Mouse (Mus musculus) heart, embryonic 12.5 days (tissue): ENCODE results near the gene Klhdc8a. TPM values are rescaled to one million over a fixed set of nuclear protein-coding genes. Genes with fewer than 3 reads are reported as not detected.
A peak's percentile ranks its signal among the peaks of the same experiment; 100 is the strongest.

Experiments
- ATAC-seq: fragments of 200-750 bp; cut with Nextera tagmentation; 2 replicates; pipeline ENCODE4 v1.8.0; 2017; ENCODE audit warnings: moderate TSS enrichment, moderate library complexity; ENCODE audit not compliant: insufficient number of reproducible peaks, low FRiP score
- H3K27ac ChIP-seq: fragments of 300-500 bp; sonication (generic); 2 replicates; pipeline ENCODE4 v1.5.1; 2016; ENCODE audit warnings: mild to moderate bottlenecking, moderate library complexity; ENCODE audit not compliant: poor library complexity, severe bottlenecking
- H3K27me3 ChIP-seq: fragments of 300-500 bp; sonication (generic); replicated peaks from 2 replicates; pipeline ENCODE4 v1.6.1; 2016; ENCODE audit warnings: mild to moderate bottlenecking, moderate library complexity
- H3K36me3 ChIP-seq: fragments of 300-500 bp; sonication (generic); 2 replicates; pipeline ENCODE4 v1.6.1; 2016; ENCODE audit warnings: mild to moderate bottlenecking, moderate library complexity
- H3K4me1 ChIP-seq: fragments of 300-500 bp; sonication (generic); replicated peaks from 2 replicates; pipeline ENCODE4 v1.6.1; 2016; ENCODE audit warnings: mild to moderate bottlenecking
- H3K4me2 ChIP-seq: fragments of 300-500 bp; sonication (generic); 2 replicates; pipeline ENCODE4 v1.6.1; 2016; ENCODE audit warnings: mild to moderate bottlenecking, moderate library complexity
- H3K4me3 ChIP-seq: fragments of 300-500 bp; sonication (generic); 2 replicates; pipeline ENCODE4 v1.5.1; 2016; ENCODE audit warnings: mild to moderate bottlenecking
- H3K9ac ChIP-seq: fragments of 300-500 bp; sonication (generic); 2 replicates; pipeline ENCODE4 v1.6.1; 2016; ENCODE audit warnings: mild to moderate bottlenecking, moderate library complexity
- H3K9me3 ChIP-seq: fragments of 300-500 bp; sonication (generic); replicated peaks from 2 replicates; pipeline ENCODE4 v1.6.1; 2016; ENCODE audit warnings: mild to moderate bottlenecking, moderate library complexity
- WGBS: fragments of 180-500 bp; shearing (Covaris S2); methylation state at CpG from one replicate; pipeline ENCODE4 v1.1.7; 2016; 5-methylcytosine and 5-hydroxymethylcytosine counted together
- polyA plus RNA-seq: library from polyadenylated mRNA; unstranded; fragments of >200 nt; fragmentation: Nextera tagmentation; extraction: Ambion mirVana; gene quantifications from 2 replicates; pipeline ENCODE4 v1.2.1, GENCODE M21; 2016

Klhdc8a gene
- polyA plus RNA-seq, 1 experiment from 2014 or later, result 0.55 TPM

- no peak overlapping the region for H3K4me3 ChIP-seq
- no peak overlapping the region for H3K4me2 ChIP-seq
- no peak overlapping the region for H3K9ac ChIP-seq
- H3K9me3 ChIP-seq, result no peaks in the 10 kb centered on the region
- 46% methylated on average over 4 of the region's 4 CpGs for WGBS
- no peaks in the 10 kb centered on the region for H3K36me3 ChIP-seq
- H3K4me1 ChIP-seq, result peaks cover 18% of the 10 kb centered on the region
- peaks cover 34% of the 10 kb centered on the region; the same call in 1 of the 2 replicates for H3K27me3 ChIP-seq
- H3K27ac ChIP-seq, result no peak overlapping the region
- no peak for ATAC-seq
These were observed 7.7 kb downstream of the Klhdc8a start for GRCm38 (mm10) chr1:132306160-132306559.

GRCm38 (mm10) chr1:132306808-132307207, 8.4 kb downstream of the Klhdc8a start:
- Histone ChIP-seq H3K4me3 (no peak overlapping the region), H3K27ac (no peak overlapping the region), H3K4me1 (peaks cover 23% of the 10 kb centered on the region), H3K27me3 (peaks cover 28% of the 10 kb centered on the region; the same call in 1 of the 2 replicates), H3K9me3 (no peaks in the 10 kb centered on the region), H3K4me2 (no peak overlapping the region), H3K36me3 (no peaks in the 10 kb centered on the region), H3K9ac (no peak overlapping the region)
- WGBS, result 29% methylated on average over 4 of the region's 4 CpGs
- no peak for ATAC-seq

GRCm38 (mm10) chr1:132307962-132308361, 9.5 kb downstream of the Klhdc8a start:
- Histone ChIP-seq H3K36me3 (no peaks in the 10 kb centered on the region), H3K4me2 (no peak overlapping the region), H3K27me3 (0 out of 2 replicates have a peak, but pooled peaks cover 21% of the 10 kb centered on the region), H3K9me3 (no peaks in the 10 kb centered on the region), H3K4me1 (peaks cover 31% of the 10 kb centered on the region), H3K4me3 (no peak overlapping the region), H3K27ac (no peak overlapping the region), H3K9ac (no peak overlapping the region)
- no peak for ATAC-seq
- 83% methylated on average over 6 of the region's 6 CpGs for WGBS

GRCm38 (mm10) chr1:132308674-132309073, 10.2 kb downstream of the Klhdc8a start:
- Histone ChIP-seq H3K4me1 (peaks cover 31% of the 10 kb centered on the region), H3K27ac (no peak overlapping the region), H3K36me3 (no peaks in the 10 kb centered on the region), H3K9ac (no peak overlapping the region), H3K4me3 (no peak overlapping the region), H3K27me3 (0 out of 2 replicates have a peak, but pooled peaks cover 21% of the 10 kb centered on the region), H3K4me2 (no peak overlapping the region), H3K9me3 (no peaks in the 10 kb centered on the region)
- no peak for ATAC-seq
- 76% methylated on average over 7 of the region's 7 CpGs for WGBS

GRCm38 (mm10) chr1:132310754-132311153, 12.3 kb downstream of the Klhdc8a start:
- H3K4me2 ChIP-seq, result 0 out of 2 replicates have a peak overlapping the region, but pooled peaks have one; percentile 13
- peaks cover 35% of the 10 kb centered on the region for H3K4me1 ChIP-seq
- no peak overlapping the region for H3K9ac ChIP-seq
- no peak overlapping the region for H3K27ac ChIP-seq
- WGBS, result 37% methylated on average over 7 of the region's 7 CpGs
- no peaks in the 10 kb centered on the region for H3K9me3 ChIP-seq
- peaks cover 21% of the 10 kb centered on the region; the same call in 1 of the 2 replicates for H3K27me3 ChIP-seq
- ATAC-seq, result no peak
- H3K4me3 ChIP-seq, result no peak overlapping the region
- no peaks in the 10 kb centered on the region for H3K36me3 ChIP-seq

- peak overlapping the region; percentile 79 for H3K27ac ChIP-seq
- H3K36me3 ChIP-seq, result no peaks in the 10 kb centered on the region
- H3K9me3 ChIP-seq, result no peaks in the 10 kb centered on the region
- H3K27me3 ChIP-seq, result peaks cover 21% of the 10 kb centered on the region; the same call in 1 of the 2 replicates
- ATAC-seq, result no peak
- peak overlapping the region; percentile 37 for H3K4me2 ChIP-seq
- no peak overlapping the region for H3K4me3 ChIP-seq
- no peak overlapping the region for H3K9ac ChIP-seq
- H3K4me1 ChIP-seq, result peaks cover 36% of the 10 kb centered on the region
- WGBS, result 34% methylated on average over 10 of the region's 10 CpGs
These were observed 12.9 kb downstream of the Klhdc8a start for GRCm38 (mm10) chr1:132311174-132311859.

- peak overlapping the region; percentile 79 for H3K27ac ChIP-seq
- WGBS, result 13% methylated on average over 2 of the region's 2 CpGs
These were observed 13.6 kb downstream of the Klhdc8a start for GRCm38 (mm10) chr1:132312043-132312442.

GRCm38 (mm10) chr1:132312703-132313102, 14.3 kb downstream of the Klhdc8a start:
- H3K27ac ChIP-seq, result peak overlapping the region; percentile 49; the same call in 1 of the 2 replicates
- no peaks in the 10 kb centered on the region for H3K9me3 ChIP-seq
- no peak overlapping the region for H3K4me3 ChIP-seq
- no peaks in the 10 kb centered on the region for H3K36me3 ChIP-seq
- no peak overlapping the region for H3K4me2 ChIP-seq
- WGBS, result 57% methylated on average over 3 of the region's 3 CpGs
- H3K4me1 ChIP-seq, result peaks cover 47% of the 10 kb centered on the region
- peaks cover 21% of the 10 kb centered on the region for H3K27me3 ChIP-seq
- no peak overlapping the region for H3K9ac ChIP-seq
- 0 out of 2 replicates have a peak, but pooled peaks have one; percentile 8 for ATAC-seq

More at GRCm38 (mm10) chr1:132312043-132312442, 13.6 kb downstream of the Klhdc8a start:
- Histone ChIP-seq H3K4me1 (peaks cover 41% of the 10 kb centered on the region), H3K36me3 (no peaks in the 10 kb centered on the region), H3K9me3 (no peaks in the 10 kb centered on the region), H3K27me3 (peaks cover 16% of the 10 kb centered on the region), H3K4me3 (no peak overlapping the region), H3K4me2 (peak overlapping the region; percentile 37), H3K9ac (no peak overlapping the region)
- 0 out of 2 replicates have a peak, but pooled peaks have one; percentile 30 for ATAC-seq

- Histone ChIP-seq H3K27ac (no peak within 1 kb of the TSS), H3K4me3 (peak within 1 kb of the TSS; percentile 67), H3K36me3 (no peaks in the 10 kb centered on the region), H3K9ac (peak within 1 kb of the TSS; percentile 78), H3K9me3 (no peaks in the 10 kb centered on the region), H3K27me3 (peaks cover 17% of the 10 kb centered on the region), H3K4me2 (peak within 1 kb of the TSS; percentile 98), H3K4me1 (peaks cover 51% of the 10 kb centered on the region)
- peak; percentile 68 for ATAC-seq
- under 1% methylated on average over 67 of the region's 67 CpGs for WGBS
These were observed 17.6 kb downstream of the Klhdc8a start, which contains the start of gene Nuak2 for GRCm38 (mm10) chr1:132315889-132316624. Gene Nuak2 (plus strand): TSS chr1:132316126.

- Histone ChIP-seq H3K36me3 (no peaks in the 10 kb centered on the region), H3K9ac (peak overlapping the region; percentile 78), H3K27ac (no peak overlapping the region), H3K27me3 (peaks cover 17% of the 10 kb centered on the region), H3K4me1 (peaks cover 45% of the 10 kb centered on the region), H3K4me3 (peak overlapping the region; percentile 67), H3K9me3 (no peaks in the 10 kb centered on the region), H3K4me2 (peak overlapping the region; percentile 98)
- ATAC-seq, result no peak
- WGBS, result 37% methylated on average over 7 of the region's 7 CpGs
These were observed 18.2 kb downstream of the Klhdc8a start for GRCm38 (mm10) chr1:132316625-132316994.

- H3K4me1 ChIP-seq, result peaks cover 41% of the 10 kb centered on the region
- H3K36me3 ChIP-seq, result no peaks in the 10 kb centered on the region
- peak overlapping the region; percentile 98 for H3K4me2 ChIP-seq
- no peak overlapping the region for H3K27ac ChIP-seq
- no peak for ATAC-seq
- 73% methylated on average over 4 of the region's 4 CpGs for WGBS
- peaks cover 17% of the 10 kb centered on the region for H3K27me3 ChIP-seq
- H3K9ac ChIP-seq, result no peak overlapping the region
- H3K4me3 ChIP-seq, result no peak overlapping the region
- H3K9me3 ChIP-seq, result no peaks in the 10 kb centered on the region
These were observed 19.0 kb downstream of the Klhdc8a start for GRCm38 (mm10) chr1:132317413-132317812.
